8 mouse cellular contexts compared by ENCODE assay signal in the genomic region with DNA sequence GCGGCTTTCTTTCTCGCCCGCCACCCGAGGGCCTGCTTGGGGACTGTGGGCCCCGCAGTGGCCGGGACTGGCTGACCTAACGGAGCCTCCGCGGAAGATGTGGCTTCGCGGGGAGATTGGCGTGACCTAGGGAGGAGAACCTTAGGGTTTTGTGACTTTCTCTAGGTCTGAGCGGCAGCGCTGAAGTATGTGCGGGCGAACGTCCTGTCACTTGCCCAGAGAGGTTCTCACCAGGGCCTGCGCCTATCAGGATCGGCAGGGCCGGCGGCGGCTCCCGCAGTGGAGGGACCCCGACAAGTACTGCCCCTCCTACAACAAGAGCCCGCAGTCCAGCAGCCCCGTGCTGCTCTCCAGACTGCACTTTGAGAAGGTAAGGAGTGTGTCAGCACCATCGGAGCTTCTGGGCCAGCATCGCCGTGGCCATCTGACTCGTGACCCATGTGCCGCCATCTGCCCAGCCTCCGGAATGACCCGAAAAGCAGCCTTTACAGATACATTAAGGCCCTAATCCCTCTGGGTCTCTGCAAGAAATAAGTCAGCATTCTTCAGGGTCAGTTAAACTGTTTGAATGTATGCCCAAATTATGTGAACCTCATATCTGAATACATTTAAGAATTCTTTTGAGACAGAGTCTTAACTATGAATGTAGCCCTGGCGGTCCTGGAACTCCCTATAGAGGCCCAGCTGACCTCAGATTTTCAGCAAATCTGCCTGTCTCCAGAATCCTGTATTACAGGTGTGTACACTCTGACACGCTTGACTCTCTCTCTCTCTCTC. TPM values are rescaled to one million over a fixed set of nuclear protein-coding genes. Genes with fewer than 3 reads are reported as not detected.
DNase-seq lines count a peak whose midpoint lies in the region; ATAC-seq and TF ChIP-seq lines count a peak whose summit lies in the region.

No protein-coding gene starts in this region.

- no peaks in the 10 kb centered on the region for H3K9me3 ChIP-seq in liver, embryonic 14.5 days (ENCODE audit: control insufficient read depth, low read length)

- peaks cover 38% of the 10 kb centered on the region for H3K36me3 ChIP-seq in liver, embryonic 14.5 days (replicated peaks; ENCODE audit: control insufficient read depth, insufficient read depth, low read depth)

- H3K4me2 ChIP-seq in liver, embryonic 14.5 days (ENCODE audit: low read depth): peak overlapping the region; percentile 100

- WGBS in liver, embryonic 14.5 days (ENCODE audit: insufficient replicate concordance): 7% methylated on average over 35 of the region's 35 CpGs

- peaks cover 9 to 13% of the 10 kb centered on the region in 2 experiments; a peak in 3 of 4 replicates for H3K4me1 ChIP-seq in liver, embryonic 14.5 days (replicated peaks; ENCODE audit: control insufficient read depth in 2 of 2, insufficient read depth in 2 of 2, low read length in 1 of 2)

- peak overlapping the region; percentile 76 to 96 for H3K4me3 ChIP-seq in liver, embryonic 14.5 days (ENCODE audit: insufficient read depth in 1 of 2, low read depth in 2 of 2, low read length in 2 of 2)

- ATAC-seq in inflammation-experienced regulatory T-cells, adult 6 months: peak; percentile 6
- peak; percentile 55 for ATAC-seq in liver, embryonic 14.5 days (ENCODE audit: insufficient read depth)

- H3K9ac ChIP-seq in liver, embryonic 14.5 days (replicated peaks): peak overlapping the region; percentile 94

- DNase-seq in urinary bladder, adult 2 months (ENCODE audit: low spot score): peak; percentile 39
- DNase-seq in urinary bladder, postnatal 10 days (ENCODE audit: low spot score): no peak
- peak; percentile 59 to 64 for DNase-seq in cerebellum, postnatal 14 days
- peak; percentile 43 for DNase-seq in gastrocnemius, postnatal 10 days
- DNase-seq in liver, embryonic 14.5 days (ENCODE audit: low read depth in 3 of 3, low spot score in 3 of 3): peak in 1 of 3 experiments; percentile 12
- peak; percentile 70 for DNase-seq in neural tube, embryonic 10.5 days (ENCODE audit: extremely low spot score, low spot score)
- peak; percentile 16 to 27 for DNase-seq in thymus, postnatal 10 days (ENCODE audit: low spot score in 2 of 2)

- no peaks in the 10 kb centered on the region for H3K27me3 ChIP-seq in liver, embryonic 14.5 days (ENCODE audit: control insufficient read depth, insufficient read depth, low read length)

- TF ChIP-seq CTCF in liver, embryonic 14.5 days (IDR thresholded peaks at IDR 0.05; ENCODE audit: low read depth): 0 out of 2 replicates have a peak, but pooled peaks have one; percentile 8

- TF ChIP-seq EP300 in liver, embryonic 14.5 days (IDR thresholded peaks at IDR 0.05; ENCODE audit: low read depth): no peak

- H3K27ac ChIP-seq in liver, embryonic 14.5 days: peak overlapping the region; percentile 63

RNA-seq across cellular contexts. Expression of a gene that starts 0.8 kb away (rescaled TPM):
- 24.3 and 26.1 TPM in 2 replicates for polyA plus RNA-seq in urinary bladder, adult 2 months (2012; rRNA removed)
- 10 to 100 TPM in 1 of 2 experiments, 1 to 10 TPM in 1; 8.1 to 11.7 TPM for total RNA-seq in gastrocnemius, postnatal 10 days (2021)
- 10 to 100 TPM; 45.1 to 53.4 (median 49.3) TPM for polyA plus RNA-seq in inflammation-experienced regulatory T-cells, adult 6 months (2017; shearing (Covaris generic))
- 9.4 and 11.0 TPM in 2 replicates for polyA plus RNA-seq in liver, embryonic 14.5 days (2012; rRNA removed)
- polyA plus RNA-seq in liver, embryonic 14.5 days (2014; fragmentation: Nextera tagmentation; extraction: Ambion mirVana): 13.5 and 17.0 TPM in 2 replicates

RNA-seq across cellular contexts. Expression of a gene that starts 26.9 kb away (rescaled TPM):
- polyA plus RNA-seq in urinary bladder, adult 2 months (2012; rRNA removed): 35.5 and 65.3 TPM in 2 replicates
- 10 to 100 TPM; 51.6 to 63.7 TPM for total RNA-seq in gastrocnemius, postnatal 10 days (2021)
- 100 to 1,000 TPM in 1 of 3 experiments, 10 to 100 TPM in 2; 63.1 to 108 (median 84.1) TPM for polyA plus RNA-seq in inflammation-experienced regulatory T-cells, adult 6 months (2017; shearing (Covaris generic))
- 20.5 and 22.5 TPM in 2 replicates for polyA plus RNA-seq in liver, embryonic 14.5 days (2012; rRNA removed)
- 42.4 and 46.6 TPM in 2 replicates for polyA plus RNA-seq in liver, embryonic 14.5 days (2014; fragmentation: Nextera tagmentation; extraction: Ambion mirVana)
